Mouse (Mus musculus) MEL (cell line): Measurements from ENCODE around the gene Tbk1. TPM values are rescaled to one million over a fixed set of nuclear protein-coding genes. Genes with fewer than 3 reads are reported as not detected.

Experiments used
- DNase-seq: peaks from one replicate; pipeline ENCODE4 v3.0.0; 2011; ENCODE audit warnings: low read depth, low spot score
- H3K27ac ChIP-seq: 2 replicates; pipeline ENCODE4 v1.5.1; 2012; ENCODE audit warnings: low read depth, mild to moderate bottlenecking, control low read depth, low read length, moderate library complexity; ENCODE audit not compliant: control insufficient read depth
- H3K27me3 ChIP-seq, 2 experiments: fragments of 150-350 bp in 1 of 2; sonication (generic) in 1 of 2; 2 replicates each; pipeline ENCODE4 v1.6.1; 2012; ENCODE audit warnings: low read length in 2 of 2, mild to moderate bottlenecking in 2 of 2, improper control_type of control experiment in 1 of 2, moderate library complexity in 1 of 2; ENCODE audit not compliant: insufficient read depth in 2 of 2, control insufficient read depth in 1 of 2
- H3K36me3 ChIP-seq, 2 experiments: 2 replicates each; pipeline ENCODE4 v1.6.1; 2012 to 2014; ENCODE audit warnings: low read length in 2 of 2, improper control_type of control experiment in 1 of 2, inconsistent platforms in 1 of 2, mild to moderate bottlenecking in 1 of 2; ENCODE audit not compliant: insufficient read depth in 2 of 2, control insufficient read depth in 1 of 2
- H3K4me1 ChIP-seq, 2 experiments: fragments of 150-350 bp in 1 of 2; sonication (generic) in 1 of 2; 2 replicates each; pipeline ENCODE4 v1.6.1; 2012; ENCODE audit warnings: low read length in 2 of 2, improper control_type of control experiment in 1 of 2, mild to moderate bottlenecking in 1 of 2; ENCODE audit not compliant: insufficient read depth in 2 of 2, control insufficient read depth in 1 of 2
- H3K4me3 ChIP-seq, 2 experiments: fragments of 150-350 bp in 1 of 2; sonication (generic) in 1 of 2; 2 replicates each; pipeline ENCODE4 v1.5.1; 2012; ENCODE audit warnings: low read depth in 2 of 2, low read length in 2 of 2, mild to moderate bottlenecking in 2 of 2, moderate library complexity in 2 of 2, control low read depth in 1 of 2, improper control_type of control experiment in 1 of 2; ENCODE audit not compliant: control insufficient read depth in 1 of 2, insufficient read depth in 1 of 2
- H3K79me2 ChIP-seq: 2 replicates; pipeline ENCODE4 v1.6.1; 2012; ENCODE audit warnings: mild to moderate bottlenecking, low read length, moderate library complexity; ENCODE audit not compliant: control insufficient read depth, poor library complexity, insufficient read depth
- H3K9ac ChIP-seq: 2 replicates; pipeline ENCODE4 v1.6.1; 2012; ENCODE audit warnings: low read depth, mild to moderate bottlenecking, control low read depth, low read length, moderate library complexity; ENCODE audit not compliant: control insufficient read depth, poor library complexity, severe bottlenecking
- H3K9me3 ChIP-seq: fragments of 150-350 bp; sonication (generic); replicated peaks from 2 replicates; pipeline ENCODE4 v1.6.1; 2012; ENCODE audit warnings: mild to moderate bottlenecking, low read length, improper control_type of control experiment, moderate library complexity; ENCODE audit not compliant: insufficient read depth
- BHLHE40 ChIP-seq: IDR thresholded peaks from 2 replicates; pipeline ENCODE4 v1.6.1; 2012; ENCODE audit warnings: low read depth, mild to moderate bottlenecking, inconsistent platforms, low read length, improper control_type of control experiment, borderline replicate concordance
- CHD1 ChIP-seq: IDR thresholded peaks from 2 replicates; pipeline ENCODE4 v1.6.1; 2012; ENCODE audit warnings: low read depth, mild to moderate bottlenecking, inconsistent platforms, low read length, improper control_type of control experiment
- CHD2 ChIP-seq: IDR thresholded peaks from 2 replicates; pipeline ENCODE4 v1.6.1; 2011; ENCODE audit warnings: low read length, improper control_type of control experiment
- CTCF ChIP-seq, 3 experiments: IDR thresholded peaks in 2 of 3; conservative IDR thresholded peaks in 1 of 3; 2 replicates each; pipeline ENCODE4 v1.5.1; 2011 to 2012; ENCODE audit warnings: low read length in 3 of 3, low read depth in 2 of 3, mild to moderate bottlenecking in 2 of 3, improper control_type of control experiment in 1 of 3, inconsistent platforms in 1 of 3, mixed read lengths in 1 of 3, moderate library complexity in 1 of 3; ENCODE audit not compliant: control insufficient read depth in 1 of 3, insufficient read depth in 1 of 3, poor library complexity in 1 of 3, severe bottlenecking in 1 of 3
- E2F4 ChIP-seq: IDR thresholded peaks from 2 replicates; pipeline ENCODE4 v1.6.1; 2011; ENCODE audit warnings: low read depth, low read length, improper control_type of control experiment, borderline replicate concordance
- EP300 ChIP-seq, 2 experiments: IDR thresholded peaks; 2 replicates each; pipeline ENCODE4 v1.6.1; 2011; ENCODE audit warnings: improper control_type of control experiment in 2 of 2, low read length in 2 of 2, low read depth in 1 of 2, mild to moderate bottlenecking in 1 of 2
- GABPA ChIP-seq: IDR thresholded peaks from 2 replicates; pipeline ENCODE4 v1.6.1; 2012; ENCODE audit warnings: low read depth, mild to moderate bottlenecking, inconsistent platforms, low read length, improper control_type of control experiment, moderate library complexity
- HCFC1 ChIP-seq: IDR thresholded peaks from 2 replicates; pipeline ENCODE4 v1.6.1; 2012; ENCODE audit warnings: low read depth, mild to moderate bottlenecking, inconsistent platforms, low read length, improper control_type of control experiment, moderate library complexity
- JUND ChIP-seq: IDR thresholded peaks from 2 replicates; pipeline ENCODE4 v1.6.1; 2011; ENCODE audit warnings: low read depth, mild to moderate bottlenecking, improper control_type of control experiment, low read length
- KAT2A ChIP-seq: conservative IDR thresholded peaks from 2 replicates; pipeline ENCODE4 v1.6.1; 2012; ENCODE audit warnings: low read depth, low read length, improper control_type of control experiment, inconsistent platforms
- MAX ChIP-seq: IDR thresholded peaks from 2 replicates; pipeline ENCODE4 v1.6.1; 2011; ENCODE audit warnings: low read length, improper control_type of control experiment
- MAZ ChIP-seq: IDR thresholded peaks from 2 replicates; pipeline ENCODE4 v1.6.1; 2012; ENCODE audit warnings: low read depth, mild to moderate bottlenecking, inconsistent platforms, low read length, improper control_type of control experiment
- MEF2A ChIP-seq: IDR thresholded peaks from 2 replicates; pipeline ENCODE4 v1.6.1; 2014; ENCODE audit warnings: low read depth, mild to moderate bottlenecking, inconsistent platforms, low read length, improper control_type of control experiment; ENCODE audit not compliant: poor library complexity, insufficient replicate concordance, severe bottlenecking; ENCODE audit errors: extremely low read depth
- MXI1 ChIP-seq: IDR thresholded peaks from 2 replicates; pipeline ENCODE4 v1.6.1; 2011; ENCODE audit warnings: mild to moderate bottlenecking, low read depth, low read length, improper control_type of control experiment
- MYB ChIP-seq: IDR thresholded peaks from 2 replicates; pipeline ENCODE4 v1.6.1; 2011; ENCODE audit warnings: mild to moderate bottlenecking, low read depth, low read length, improper control_type of control experiment
- MYC ChIP-seq: IDR thresholded peaks from 2 replicates; pipeline ENCODE4 v1.6.1; 2011; ENCODE audit warnings: low read depth, mild to moderate bottlenecking, low read length, improper control_type of control experiment, moderate library complexity
- NRF1 ChIP-seq: IDR thresholded peaks from 2 replicates; pipeline ENCODE4 v1.6.1; 2014; ENCODE audit warnings: low read depth, mild to moderate bottlenecking, inconsistent platforms, low read length, improper control_type of control experiment, moderate library complexity; ENCODE audit not compliant: poor library complexity, insufficient read depth, severe bottlenecking
- POLR2A ChIP-seq, 2 experiments: IDR thresholded peaks; 2 replicates each; pipeline ENCODE4 v1.6.1; 2011 to 2012; ENCODE audit warnings: low read length in 2 of 2, mild to moderate bottlenecking in 2 of 2, control low read depth in 1 of 2, improper control_type of control experiment in 1 of 2, low read depth in 1 of 2, moderate library complexity in 1 of 2; ENCODE audit not compliant: control insufficient read depth in 1 of 2, insufficient read depth in 1 of 2, poor library complexity in 1 of 2
- POLR2AphosphoS2 ChIP-seq: IDR thresholded peaks from 2 replicates; pipeline ENCODE4 v1.6.1; 2011; ENCODE audit warnings: low read length, improper control_type of control experiment
- RAD21 ChIP-seq: IDR thresholded peaks from 2 replicates; pipeline ENCODE4 v1.6.1; 2011; ENCODE audit warnings: mild to moderate bottlenecking, low read depth, low read length, improper control_type of control experiment
- RCOR1 ChIP-seq: IDR thresholded peaks from 2 replicates; pipeline ENCODE4 v1.6.1; 2012; ENCODE audit warnings: low read depth, mild to moderate bottlenecking, inconsistent platforms, low read length, improper control_type of control experiment
- SMC3 ChIP-seq: IDR thresholded peaks from 2 replicates; pipeline ENCODE4 v1.6.1; 2011; ENCODE audit warnings: low read depth, low read length, improper control_type of control experiment
- TAL1 ChIP-seq: IDR thresholded peaks from 2 replicates; pipeline ENCODE4 v1.6.1; 2012; ENCODE audit warnings: mild to moderate bottlenecking, inconsistent platforms, low read length, moderate library complexity, mixed read lengths
- UBTF ChIP-seq: IDR thresholded peaks from 2 replicates; pipeline ENCODE4 v1.6.1; 2012; ENCODE audit warnings: low read depth, mild to moderate bottlenecking, inconsistent platforms, low read length, improper control_type of control experiment, moderate library complexity, borderline replicate concordance; ENCODE audit not compliant: insufficient read depth
- USF1 ChIP-seq: IDR thresholded peaks from 2 replicates; pipeline ENCODE4 v1.6.1; 2014; ENCODE audit warnings: low read depth, mild to moderate bottlenecking, inconsistent platforms, low read length, improper control_type of control experiment, moderate library complexity
- USF2 ChIP-seq, 2 experiments: IDR thresholded peaks; 2 replicates each; pipeline ENCODE4 v1.6.1; 2011 to 2012; ENCODE audit warnings: improper control_type of control experiment in 2 of 2, low read length in 2 of 2, borderline replicate concordance in 1 of 2, inconsistent platforms in 1 of 2, low read depth in 1 of 2, mild to moderate bottlenecking in 1 of 2; ENCODE audit not compliant: insufficient read depth in 1 of 2
- ZC3H11A ChIP-seq: IDR thresholded peaks from 2 replicates; pipeline ENCODE4 v1.6.1; 2012; ENCODE audit warnings: low read depth, mild to moderate bottlenecking, inconsistent platforms, low read length, improper control_type of control experiment
- ZKSCAN1 ChIP-seq: IDR thresholded peaks from 2 replicates; pipeline ENCODE4 v1.6.1; 2012; ENCODE audit warnings: low read depth, mild to moderate bottlenecking, inconsistent platforms, low read length, improper control_type of control experiment, moderate library complexity
- ZMIZ1 ChIP-seq: IDR thresholded peaks from 2 replicates; pipeline ENCODE4 v1.6.1; 2012; ENCODE audit warnings: low read depth, mild to moderate bottlenecking, inconsistent platforms, low read length, improper control_type of control experiment, moderate library complexity
- ZNF384 ChIP-seq: IDR thresholded peaks from 2 replicates; pipeline ENCODE4 v1.6.1; 2012; ENCODE audit warnings: low read depth, mild to moderate bottlenecking, inconsistent platforms, low read length, improper control_type of control experiment
- polyA plus RNA-seq, 2 experiments: library from polyadenylated mRNA; stranded (reverse) in 1 of 2; unstranded in 1 of 2; fragments of >175 nt in 1 of 2; fragments of >200 nt in 1 of 2; gene quantifications; 2 replicates each; pipeline versions ENCODE4 v1.2.1 to v1.2.4; 2012; ENCODE audit warnings: low replicate concordance in 2 of 2, low read depth in 1 of 2; ENCODE audit not compliant: insufficient read length in 2 of 2, insufficient read depth in 1 of 2, missing spikeins in 1 of 2
- total RNA-seq: library from RNA; depleted of rRNA; stranded (reverse); fragments of 300-350 nt; gene quantifications from 2 replicates; pipeline ENCODE4 v1.2.3, GENCODE M21; 2012

Gene Tbk1
- total and polyA plus RNA-seq, 3 experiments = 18.0 to 31.1 TPM; not detected in 1

GRCm38 (mm10) chr10:121564447-121564846 is 22.1 kb downstream of the Tbk1 start:
- DNase-seq = no peak
- Histone ChIP-seq H3K27ac (no peak overlapping the region), H3K27me3 (no peaks in the 10 kb centered on the region), H3K4me3 (no peak overlapping the region), H3K36me3 (peaks cover 0 to 5% of the 10 kb centered on the region in 2 experiments; a peak in 2 of 4 replicates), H3K9me3 (no peaks in the 10 kb centered on the region), H3K79me2 (no peaks in the 10 kb centered on the region), H3K4me1 (no peaks in the 10 kb centered on the region), H3K9ac (no peak overlapping the region)
- TF ChIP-seq UBTF (no peak), HCFC1 (no peak), CHD2 (no peak), CHD1 (no peak), POLR2AphosphoS2 (no peak), MXI1 (no peak), ZNF384 (no peak), USF2 (IDR thresholded peaks at IDR 0.05; ENCODE audit: borderline replicate concordance in 1 of 2, insufficient read depth in 1 of 2, low read depth in 1 of 2, low read length in 2 of 2) (no peak), BHLHE40 (no peak), GABPA (no peak), JUND (no peak), SMC3 (no peak), RAD21 (no peak), EP300 (IDR thresholded peaks at IDR 0.05; ENCODE audit: low read depth in 1 of 2, low read length in 2 of 2) (no peak), CTCF (IDR thresholded peaks at IDR 0.05 in 2 of 3, conservative IDR thresholded peaks at IDR 0.05 in 1 of 3; ENCODE audit: control insufficient read depth in 1 of 3, insufficient read depth in 1 of 3, low read depth in 2 of 3, low read length in 3 of 3, poor library complexity in 1 of 3, severe bottlenecking in 1 of 3) (no peak), MEF2A (no peak), ZMIZ1 (no peak), MAX (no peak), ZC3H11A (no peak), POLR2A (IDR thresholded peaks at IDR 0.05; ENCODE audit: control insufficient read depth in 1 of 2, insufficient read depth in 1 of 2, low read depth in 1 of 2, low read length in 2 of 2, poor library complexity in 1 of 2) (no peak)

DNA sequence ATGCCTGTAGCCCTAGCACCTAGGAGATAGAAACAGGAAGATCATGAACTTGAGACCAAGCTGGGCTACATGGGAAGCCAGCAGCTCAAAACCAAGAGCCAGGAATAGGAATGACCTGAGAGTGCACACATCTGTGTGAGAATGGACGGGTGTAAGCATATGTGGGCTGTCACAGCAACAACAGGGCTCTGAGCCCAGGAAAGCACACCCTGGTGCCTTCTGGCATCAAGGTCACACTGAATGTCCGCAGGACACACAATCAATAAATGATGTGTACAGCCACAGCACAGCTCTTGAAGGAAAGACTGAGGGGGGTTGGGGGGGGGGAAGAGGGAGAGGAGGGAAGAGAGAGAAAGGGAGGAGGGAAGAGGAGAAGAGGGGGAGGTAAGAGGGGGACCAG is 28.4 kb downstream of the Tbk1 start:
- Histone ChIP-seq H3K9ac (no peak overlapping the region), H3K36me3 (peaks cover 0 to 7% of the 10 kb centered on the region in 2 experiments; a peak in 2 of 4 replicates), H3K27ac (no peak overlapping the region), H3K9me3 (no peaks in the 10 kb centered on the region), H3K4me1 (no peaks in the 10 kb centered on the region), H3K27me3 (no peaks in the 10 kb centered on the region), H3K4me3 (no peak overlapping the region), H3K79me2 (no peaks in the 10 kb centered on the region)
- no peak for TF ChIP-seq MAX
- TF ChIP-seq ZMIZ1 = no peak
- TF ChIP-seq MAZ = no peak
- no peak for TF ChIP-seq E2F4
- TF ChIP-seq MEF2A = no peak
- no peak for TF ChIP-seq POLR2AphosphoS2
- TF ChIP-seq CHD2 = no peak
- no peak for TF ChIP-seq MYB
- no peak for TF ChIP-seq SMC3
- no peak for TF ChIP-seq ZKSCAN1
- TF ChIP-seq GABPA = no peak
- TF ChIP-seq MYC = no peak
- TF ChIP-seq TAL1 = no peak
- no peak for TF ChIP-seq ZNF384
- TF ChIP-seq POLR2A (IDR thresholded peaks at IDR 0.05; ENCODE audit: control insufficient read depth in 1 of 2, insufficient read depth in 1 of 2, low read depth in 1 of 2, low read length in 2 of 2, poor library complexity in 1 of 2) = no peak
- TF ChIP-seq USF1 = no peak
- no peak for TF ChIP-seq KAT2A
- no peak for TF ChIP-seq NRF1
- TF ChIP-seq BHLHE40 = no peak
- TF ChIP-seq RCOR1 = no peak
- no peak for DNase-seq
